Mouse (Mus musculus) gastrocnemius, postnatal 4 days (tissue): ENCODE data around the gene Adtrp. TPM values are rescaled to one million over a fixed set of nuclear protein-coding genes. Genes with fewer than 3 reads are reported as not detected.

ENCODE experiments used
- DNase-seq, 2 experiments: peaks; one replicate each; pipeline ENCODE4 v3.0.0; 2021 to 2022; ENCODE audit warnings: low spot score in 2 of 2, mixed read lengths in 2 of 2
- total RNA-seq, 2 experiments: library from RNA; stranded (reverse); gene quantifications; 2 replicates each; pipeline ENCODE4 v1.2.3; 2021

The Adtrp gene
- total RNA-seq, 2 experiments from 2014 or later: 0.74 to 0.88 TPM

- DNase-seq: no peak
These were observed 13.8 kb downstream of the Adtrp start for GRCm38 (mm10) chr13:41833614-41834139.

DNA sequence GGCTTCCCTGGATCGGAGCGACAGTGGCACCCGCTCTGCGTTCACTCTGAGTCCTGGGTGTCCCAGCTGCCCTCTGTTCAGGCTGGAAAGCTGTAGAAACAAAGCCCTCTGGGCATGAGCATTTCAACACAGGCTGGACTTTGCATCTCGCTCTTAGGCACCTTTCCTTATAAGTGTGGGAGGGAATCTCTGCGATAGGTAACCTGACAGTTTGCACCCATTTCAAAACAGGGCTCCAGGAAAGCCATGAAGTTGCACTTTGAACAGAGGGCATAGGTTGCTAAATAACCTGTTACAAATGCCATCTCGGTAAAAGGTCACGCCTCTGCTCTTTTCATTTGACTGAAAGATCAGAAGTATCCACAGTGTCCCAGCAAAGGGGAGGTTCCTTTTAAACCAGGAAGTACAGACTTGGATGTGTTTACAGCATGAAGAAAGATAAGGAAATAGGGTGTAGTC, 19.2 kb downstream of the Adtrp start:
- no peak for DNase-seq

DNA sequence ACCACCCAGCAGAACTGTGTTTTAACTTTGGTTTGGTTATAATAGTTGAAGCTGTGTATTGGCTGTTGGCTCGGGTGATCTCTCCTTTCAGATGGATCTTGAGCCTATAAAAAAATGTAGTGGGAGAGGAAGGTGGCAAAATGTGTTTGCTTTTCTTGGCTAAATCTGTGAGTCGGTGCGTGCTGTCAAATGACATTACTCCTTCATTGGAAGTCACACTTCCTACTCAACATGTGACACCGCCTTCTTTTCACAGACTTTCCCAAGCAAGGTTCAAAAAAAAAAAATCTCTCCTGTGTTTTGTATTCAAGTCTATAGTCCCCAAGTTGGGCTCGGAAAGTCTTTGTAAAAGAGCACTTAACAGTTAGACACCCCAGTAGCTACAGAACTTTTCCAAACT, 19.9 kb downstream of the Adtrp start:
- no peak for DNase-seq

- DNase-seq: no peak
These were observed 22.0 kb downstream of the Adtrp start for GRCm38 (mm10) chr13:41825379-41825966.

DNA sequence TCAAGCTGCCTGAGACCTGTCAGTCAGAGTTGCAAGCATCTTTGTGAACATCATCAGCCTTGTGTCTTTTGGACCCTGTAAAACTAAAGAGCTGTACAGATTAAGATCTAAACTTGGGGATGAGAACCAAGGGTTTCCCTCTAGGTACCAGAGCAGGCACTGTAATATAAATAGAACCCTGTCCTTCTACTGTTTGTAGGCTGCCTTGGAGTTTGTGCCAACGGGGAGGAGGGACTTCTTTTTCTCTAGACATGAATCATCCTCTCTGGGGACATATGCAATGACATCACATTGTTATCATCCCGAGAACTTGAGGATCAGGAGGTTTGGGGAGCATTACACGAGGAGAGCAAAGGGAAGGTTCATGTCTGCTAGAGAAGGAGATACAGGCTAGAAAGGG, 24.4 kb downstream of the Adtrp start:
- DNase-seq: no peak

- DNase-seq: no peak
These were observed 24.9 kb downstream of the Adtrp start for GRCm38 (mm10) chr13:41822617-41823016.

GRCm38 (mm10) chr13:41822091-41822490, 25.4 kb downstream of the Adtrp start:
- no peak for DNase-seq

DNA sequence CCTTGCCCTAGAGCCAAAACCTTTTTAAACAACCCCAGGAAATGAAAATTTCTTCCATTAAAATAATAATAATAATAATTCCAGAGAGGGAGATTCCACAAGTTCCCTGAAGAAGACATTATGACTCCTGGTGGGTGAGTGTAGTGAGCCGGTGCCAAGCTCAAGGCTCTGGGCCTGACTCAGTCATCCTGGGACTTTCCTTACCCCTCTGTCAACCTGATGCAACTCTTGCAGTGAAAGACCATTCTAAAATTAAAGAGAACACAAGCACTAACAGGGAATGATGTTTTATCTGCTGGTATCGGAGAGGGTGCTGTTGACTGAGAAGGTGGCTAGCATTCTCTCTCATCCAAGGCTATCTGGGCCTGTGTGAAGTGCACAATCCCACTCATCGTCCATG, 26.5 kb downstream of the Adtrp start:
- no peak for DNase-seq

- no peak for DNase-seq
These were observed 27.6 kb downstream of the Adtrp start for GRCm38 (mm10) chr13:41819918-41820317.

DNA sequence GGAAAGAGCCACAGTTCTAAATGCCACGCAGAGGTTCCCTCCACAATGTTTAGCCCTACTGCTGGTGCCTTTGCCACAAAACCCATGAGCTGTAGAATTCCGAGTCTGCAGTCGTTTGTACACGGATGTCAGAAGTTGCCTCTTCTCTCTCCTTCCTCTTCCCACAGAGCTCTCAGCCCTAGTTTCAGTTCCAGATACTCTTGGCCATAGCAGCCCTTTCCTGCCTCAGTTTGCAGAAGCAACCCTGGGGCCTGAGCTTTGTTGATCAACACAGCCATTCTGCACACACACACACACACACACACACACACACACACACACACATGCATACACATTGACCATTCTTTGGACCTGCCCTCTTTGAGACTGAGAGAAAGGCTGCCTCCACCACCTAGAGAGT, 28.0 kb downstream of the Adtrp start:
- no peak for DNase-seq

GRCm38 (mm10) chr13:41817583-41817982, 29.9 kb downstream of the Adtrp start:
- DNase-seq: no peak

DNA sequence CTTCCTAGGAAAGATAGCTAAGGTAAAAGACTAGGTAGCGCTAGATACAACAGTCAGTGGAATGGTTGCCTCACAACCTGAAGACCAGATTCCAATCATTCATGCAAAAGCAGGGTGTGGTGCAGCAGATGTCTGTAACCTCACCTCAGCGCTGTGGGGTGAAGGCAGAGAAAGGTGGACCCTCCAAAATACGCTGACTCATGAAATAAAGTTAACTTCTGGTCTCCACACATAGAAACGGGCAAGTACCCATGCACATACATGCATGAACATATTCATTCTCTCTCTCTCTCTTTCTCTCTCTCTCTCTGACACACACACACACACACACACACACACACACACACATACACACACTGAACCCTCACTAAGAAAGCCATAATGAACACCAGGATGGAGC, 30.8 kb downstream of the Adtrp start:
- DNase-seq: no peak

GRCm38 (mm10) chr13:41810776-41811175, 36.7 kb downstream of the Adtrp start:
- DNase-seq: no peak

DNA sequence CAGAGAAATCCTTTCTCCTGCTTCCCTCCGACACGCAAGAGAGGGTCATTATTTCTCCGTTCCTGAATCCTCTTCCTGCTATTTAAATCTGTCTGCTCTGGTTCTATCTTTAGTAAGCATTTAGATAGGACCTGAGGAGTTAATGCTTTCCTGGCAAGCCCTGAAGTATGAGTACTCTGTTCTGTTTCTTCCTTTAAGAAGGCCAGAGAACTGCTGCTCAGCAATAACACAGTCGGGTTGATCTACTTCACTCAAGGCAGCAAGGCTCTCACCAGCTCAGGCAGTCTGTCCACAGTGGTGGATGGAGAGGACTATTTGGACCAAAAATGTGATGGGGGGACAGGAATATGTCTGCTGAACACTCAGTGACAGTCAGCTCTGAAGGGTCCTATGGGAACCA, 39.7 kb downstream of the Adtrp start:
- DNase-seq: no peak

DNA sequence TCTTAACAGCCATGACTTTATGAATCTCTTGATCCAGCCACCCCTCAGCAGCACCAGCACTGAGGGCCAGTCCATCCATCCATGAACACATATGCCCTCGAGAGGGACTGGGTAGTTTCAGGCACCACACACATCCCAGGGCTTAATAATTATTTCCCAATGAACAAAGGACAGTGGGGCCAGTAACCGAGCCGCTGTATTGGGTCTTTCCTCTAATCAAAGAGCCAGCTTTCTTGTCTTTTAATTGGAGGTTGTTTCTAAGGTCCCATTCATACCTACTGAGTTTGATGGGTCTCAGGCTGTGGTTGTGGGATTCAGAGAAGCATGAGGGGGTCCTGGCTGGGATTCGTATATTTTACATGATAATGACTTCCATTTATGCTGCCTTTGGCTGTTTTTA, 40.2 kb downstream of the Adtrp start:
- no peak for DNase-seq

DNA sequence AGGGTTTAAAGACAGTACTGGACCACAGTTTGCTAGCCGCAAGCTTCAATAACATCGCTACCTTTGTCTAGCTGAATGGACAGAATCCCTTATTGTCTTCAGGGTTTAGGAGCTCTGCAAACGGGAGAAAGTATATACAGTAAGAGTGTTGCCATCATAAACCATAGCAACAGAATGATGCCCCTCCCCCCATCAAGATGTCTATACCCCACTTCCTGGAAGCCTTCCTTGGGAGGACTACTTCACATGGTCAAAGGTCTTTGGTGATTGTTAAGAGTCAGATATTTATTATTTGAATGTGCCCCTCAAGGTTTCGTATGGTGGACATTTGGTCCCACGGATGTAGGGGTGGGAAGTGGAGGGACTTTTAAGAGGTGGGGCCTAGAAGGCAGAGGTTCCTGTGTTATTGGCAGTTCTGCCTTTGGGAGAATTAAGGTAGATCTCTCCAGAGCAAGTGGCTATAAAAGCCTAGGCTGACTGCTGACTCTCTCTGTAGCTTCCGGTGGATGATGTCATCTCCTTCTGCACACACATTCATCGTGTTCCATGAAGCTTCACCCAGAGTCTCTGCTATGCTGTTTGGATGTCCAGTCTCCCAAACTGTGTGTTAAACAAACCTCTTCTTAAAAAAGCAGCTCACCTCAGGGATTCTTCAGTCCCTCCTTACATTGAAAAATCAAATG, 42.2 kb downstream of the Adtrp start:
- DNase-seq: no peak

DNA sequence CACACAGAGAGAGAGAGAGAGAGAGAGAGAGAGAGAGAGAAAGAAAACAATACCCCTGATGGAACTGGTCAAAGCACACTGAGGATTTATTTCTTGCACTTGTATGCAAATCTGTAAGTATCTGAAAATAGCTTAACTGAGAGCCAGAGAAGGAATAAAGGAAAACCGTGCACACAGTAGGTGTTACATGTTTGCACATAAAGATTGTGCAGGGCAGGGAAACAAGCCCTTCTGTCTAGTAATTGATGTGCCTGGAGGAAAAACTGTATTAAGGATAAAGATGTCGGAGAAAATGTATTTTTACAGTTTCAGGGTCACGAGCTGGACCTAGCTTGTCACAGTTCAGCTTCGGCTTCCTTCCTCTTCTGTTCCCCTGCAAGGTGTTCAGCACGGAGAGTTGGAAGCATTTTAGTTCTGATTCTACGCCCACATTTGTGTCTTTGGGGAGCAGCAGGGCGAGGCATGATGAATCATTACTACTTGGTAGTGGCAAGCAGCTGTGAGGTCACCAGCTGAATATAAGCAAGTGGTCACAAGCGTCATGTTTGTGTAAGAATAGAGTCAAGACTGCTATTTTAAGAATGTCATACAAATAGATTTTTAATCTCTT, 43.7 kb downstream of the Adtrp start:
- DNase-seq: no peak

DNA sequence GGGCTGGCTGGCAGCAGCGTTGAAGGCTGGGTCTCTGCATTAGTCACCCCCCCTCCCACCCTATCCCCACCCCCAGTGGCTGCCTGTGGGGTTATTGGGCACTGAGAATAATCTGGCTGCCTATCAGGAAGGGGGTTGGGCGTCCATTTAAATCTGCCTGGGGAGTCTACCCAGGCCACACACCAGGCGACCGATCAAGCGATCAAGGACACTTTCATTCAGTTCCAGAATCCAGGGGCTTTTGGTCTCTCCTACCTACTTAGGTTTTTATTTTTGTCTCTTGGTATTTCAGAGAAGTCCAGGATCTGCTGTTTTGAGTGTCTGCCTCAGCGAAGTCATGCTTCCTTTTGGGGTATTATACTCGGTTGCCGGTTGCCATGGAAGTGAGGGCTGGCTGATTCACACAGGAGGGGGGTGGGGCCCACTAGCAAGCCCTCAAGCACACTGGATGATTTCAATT, 46.3 kb downstream of the Adtrp start:
- DNase-seq: no peak

DNA sequence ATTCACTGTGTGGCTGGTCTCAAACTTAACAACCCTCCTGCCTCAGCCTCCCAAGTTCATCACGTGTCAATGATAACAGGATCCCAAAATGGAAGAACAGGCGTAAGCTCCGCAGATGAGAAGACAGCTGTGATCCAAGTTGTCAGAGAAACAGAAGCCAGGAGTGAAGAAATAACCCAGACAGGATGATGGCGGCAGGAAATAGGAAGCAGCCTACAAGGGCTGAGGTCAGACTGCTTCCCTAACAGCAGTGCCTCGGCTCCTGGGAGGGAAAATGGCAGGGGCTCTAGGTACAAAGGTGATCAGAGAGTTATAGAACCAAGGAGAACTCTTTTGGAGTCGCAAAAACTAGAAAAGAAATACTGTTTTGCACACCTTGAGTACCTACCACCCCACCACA, 54.6 kb downstream of the Adtrp start:
- DNase-seq: no peak

DNA sequence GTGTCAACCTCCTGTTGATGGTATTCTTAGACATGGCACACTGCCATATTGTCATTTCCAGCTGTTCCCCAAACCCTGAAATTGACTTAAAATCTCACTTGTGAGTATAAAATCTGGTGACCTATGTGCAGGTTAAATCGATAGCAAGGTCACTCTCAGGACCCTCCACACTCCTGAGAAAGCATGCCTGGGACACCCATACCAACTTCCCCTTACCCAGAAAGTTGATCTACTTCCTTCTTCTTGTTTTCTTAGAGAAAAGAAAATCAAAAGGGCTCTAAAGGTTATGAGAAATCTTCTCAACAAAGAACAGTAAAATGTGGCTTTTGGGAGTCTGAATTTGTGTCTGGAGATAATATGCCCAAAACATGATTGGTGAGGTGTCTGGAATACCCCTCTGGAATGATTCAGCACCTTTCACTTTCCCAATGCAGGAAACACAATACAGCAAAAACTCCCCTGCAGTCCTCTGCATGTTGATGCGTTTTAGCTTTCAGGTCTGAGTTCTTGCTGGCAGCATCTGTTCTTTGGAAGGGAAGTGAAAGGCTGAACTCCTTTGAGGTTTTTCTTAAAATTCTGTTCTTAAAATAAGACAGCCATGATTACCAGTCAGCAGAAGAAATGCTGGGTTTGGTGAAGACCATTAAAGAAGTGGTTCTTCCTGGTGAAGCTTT, 59.5 kb downstream of the Adtrp start:
- DNase-seq: no peak

DNA sequence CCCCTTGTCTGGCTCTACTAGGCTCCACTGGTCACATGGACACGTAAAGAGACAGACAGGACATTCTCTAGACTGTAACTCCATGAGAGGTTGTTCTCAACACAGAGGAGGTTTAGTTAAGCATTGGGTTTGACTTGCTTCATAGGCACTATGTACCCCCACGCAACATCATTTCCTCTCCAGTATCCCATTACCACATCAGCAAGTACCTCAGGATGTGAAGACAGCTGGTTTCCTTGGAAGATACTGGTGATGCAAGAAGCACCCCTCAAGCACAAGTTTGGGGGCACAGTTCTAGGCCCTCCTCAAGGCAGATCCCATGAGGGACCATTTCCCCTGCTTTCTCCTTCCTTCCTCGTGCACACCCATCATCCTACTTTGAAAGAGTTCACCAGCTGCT, 60.8 kb downstream of the Adtrp start:
- no peak for DNase-seq
